Mouse (Mus musculus) natural killer cell, adult 2 months (primary cell): ENCODE data around the gene Prrg2.
A peak's percentile ranks its signal among the peaks of the same experiment; 100 is the strongest.
"Not testable (repeated sequence)": the region's sequence is repeated elsewhere in the genome, so short reads cannot be mapped to it uniquely, and the experiment has no call there.

Experiments used
- DNase-seq, 2 experiments: peaks; one replicate each; pipeline ENCODE4 v3.0.0; 2022; ENCODE audit warnings: low spot score in 2 of 2

Gene Prrg2

DNA sequence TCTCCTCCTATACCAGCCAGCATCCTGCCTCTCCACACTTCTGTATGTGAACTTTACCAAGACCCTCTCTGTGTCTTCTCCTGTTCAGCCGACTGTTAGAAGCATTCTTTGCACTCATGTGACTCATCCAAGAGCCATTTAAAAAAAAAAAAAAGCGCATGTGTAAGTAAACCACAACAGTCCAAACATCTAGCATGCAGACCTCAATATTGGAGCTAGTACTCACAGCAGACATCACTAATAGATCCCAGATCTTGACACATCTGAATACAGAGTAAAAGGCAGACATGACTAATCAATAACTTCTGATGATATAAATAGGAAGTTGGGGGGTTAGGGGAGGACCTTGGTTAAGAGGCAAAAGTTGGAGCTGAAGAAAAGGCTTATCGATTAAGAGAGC, 26.8 kb downstream of the Prrg2 start:
- DNase-seq: no peak

DNA sequence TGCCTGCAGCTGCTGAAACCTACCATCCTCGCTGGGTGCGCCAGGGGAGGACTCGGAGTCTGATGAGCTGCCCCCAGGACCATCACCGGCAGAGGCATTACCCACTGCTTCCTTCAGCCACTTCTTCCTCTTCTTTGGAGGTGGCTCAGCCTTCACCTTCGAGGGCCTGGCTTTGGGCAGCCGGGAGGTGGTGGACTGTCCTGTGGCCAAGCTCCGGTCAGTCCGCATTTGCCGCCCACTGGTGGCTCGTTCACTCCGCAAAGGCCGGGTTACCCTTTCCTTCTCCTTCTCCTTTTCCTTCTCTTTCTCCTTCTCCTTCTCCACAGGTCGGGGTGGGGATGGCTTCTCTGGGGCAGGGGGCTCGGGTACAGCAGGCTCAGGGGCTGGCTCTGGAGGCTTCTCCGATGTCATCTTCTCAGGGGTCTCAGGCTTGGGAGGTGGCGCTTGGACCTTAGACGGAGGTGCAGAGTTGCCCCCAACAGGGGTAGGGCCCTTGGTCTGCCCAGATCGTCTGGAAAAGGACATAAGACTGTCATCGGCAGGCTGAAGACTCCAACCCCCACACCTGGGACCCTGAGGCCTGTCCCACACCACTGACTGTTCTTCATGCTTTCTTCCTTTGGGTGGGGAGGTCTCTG, 28.6 kb downstream of the Prrg2 start:
- DNase-seq: no peak

- no peak for DNase-seq
Observed at GRCm38 (mm10) chr7:45030857-45031256, 31.6 kb downstream of the Prrg2 start.

- DNase-seq: no peak
Observed at GRCm38 (mm10) chr7:45029995-45030394, 32.5 kb downstream of the Prrg2 start.

- no peak for DNase-seq
Observed at GRCm38 (mm10) chr7:45028351-45028750, 34.1 kb downstream of the Prrg2 start.

DNA sequence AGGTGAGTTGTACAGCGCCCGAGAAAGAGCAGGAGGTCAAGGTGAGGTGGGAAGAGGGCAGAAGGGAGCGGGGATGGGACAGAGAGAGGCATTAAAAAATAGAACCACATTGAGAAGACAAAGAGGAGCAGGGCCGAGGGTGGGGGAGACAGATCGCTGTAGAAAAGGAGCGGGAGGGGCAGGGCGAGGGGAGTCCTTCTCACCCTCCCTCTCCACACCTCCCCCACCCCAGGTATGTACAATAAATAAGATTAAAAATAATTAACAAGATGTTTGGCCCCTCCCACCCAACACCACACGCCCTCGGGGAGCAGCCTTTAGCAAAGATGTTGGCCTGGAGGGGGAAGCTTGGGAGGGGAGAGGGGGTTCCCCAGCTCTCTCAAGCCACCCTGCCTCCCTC, 34.7 kb downstream of the Prrg2 start:
- no peak for DNase-seq

- no peak for DNase-seq
Observed at GRCm38 (mm10) chr7:45026256-45026655, 36.2 kb downstream of the Prrg2 start.

DNA sequence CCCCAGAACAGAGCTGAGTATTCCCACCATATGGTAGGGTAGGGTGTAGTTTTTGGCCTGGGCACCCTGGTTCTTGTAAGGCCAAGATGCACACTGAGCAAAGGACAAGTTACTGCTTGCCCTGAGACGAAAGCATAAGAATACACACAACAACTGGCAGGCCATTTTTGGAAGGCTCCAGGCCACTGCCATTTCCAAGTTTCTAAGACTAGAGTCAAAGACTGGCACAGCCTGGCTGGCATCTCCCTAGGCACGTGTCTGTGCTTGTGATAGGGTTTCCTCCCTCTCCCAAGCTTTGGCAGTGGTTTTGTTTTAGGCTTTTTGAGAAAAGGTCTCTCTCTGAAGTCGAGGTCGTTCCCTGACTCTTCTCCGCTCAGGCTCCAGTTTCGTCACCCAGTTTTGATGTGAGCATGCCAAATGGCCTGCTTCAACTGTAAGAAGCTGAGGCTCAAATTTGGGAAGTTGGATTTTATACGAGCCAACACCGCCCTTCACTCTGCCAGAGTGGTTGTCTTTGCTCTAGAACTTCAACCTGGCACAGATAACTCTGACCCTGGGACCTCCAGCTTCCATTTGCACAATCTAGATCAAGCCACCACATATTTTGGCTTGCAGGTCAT, 36.8 kb downstream of the Prrg2 start:
- DNase-seq: no peak

- no peak for DNase-seq
Observed at GRCm38 (mm10) chr7:45024281-45025248, 37.9 kb downstream of the Prrg2 start.

DNA sequence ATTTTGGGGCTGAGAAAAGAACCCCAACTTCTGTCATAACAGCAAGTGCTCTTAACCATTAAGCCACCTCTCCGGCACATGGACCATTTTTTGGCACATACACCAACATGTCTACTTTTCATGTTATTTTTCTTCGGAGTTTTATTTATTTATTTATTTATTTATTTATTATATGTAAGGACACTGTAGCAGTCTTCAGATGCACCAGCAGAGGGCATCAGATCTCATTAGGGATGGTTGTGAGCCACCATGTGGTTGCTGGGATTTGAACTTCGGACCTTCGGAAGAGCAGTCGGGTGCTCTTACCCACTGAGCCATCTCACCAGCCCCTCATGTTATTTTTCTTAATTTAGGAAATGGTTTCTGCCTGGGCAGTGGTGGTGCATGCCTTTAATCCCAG, 38.8 kb downstream of the Prrg2 start:
- DNase-seq: not testable (repeated sequence)

DNA sequence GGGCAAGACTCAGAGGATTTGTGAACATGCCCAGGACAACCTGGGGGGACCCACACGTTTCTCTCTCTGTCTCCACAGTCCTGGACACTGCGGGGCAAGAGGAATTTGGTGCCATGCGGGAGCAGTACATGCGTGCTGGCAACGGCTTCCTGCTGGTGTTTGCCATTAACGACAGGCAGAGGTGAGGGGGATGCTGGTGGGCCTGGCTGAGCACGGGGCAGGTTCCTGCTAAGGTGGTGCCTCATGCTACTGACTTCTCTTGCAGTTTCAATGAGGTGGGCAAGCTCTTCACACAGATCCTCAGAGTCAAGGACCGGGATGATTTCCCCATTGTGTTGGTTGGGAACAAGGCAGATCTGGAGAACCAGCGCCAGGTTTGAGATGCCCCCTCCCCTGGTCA, 42.3 kb downstream of the Prrg2 start:
- no peak for DNase-seq

DNA sequence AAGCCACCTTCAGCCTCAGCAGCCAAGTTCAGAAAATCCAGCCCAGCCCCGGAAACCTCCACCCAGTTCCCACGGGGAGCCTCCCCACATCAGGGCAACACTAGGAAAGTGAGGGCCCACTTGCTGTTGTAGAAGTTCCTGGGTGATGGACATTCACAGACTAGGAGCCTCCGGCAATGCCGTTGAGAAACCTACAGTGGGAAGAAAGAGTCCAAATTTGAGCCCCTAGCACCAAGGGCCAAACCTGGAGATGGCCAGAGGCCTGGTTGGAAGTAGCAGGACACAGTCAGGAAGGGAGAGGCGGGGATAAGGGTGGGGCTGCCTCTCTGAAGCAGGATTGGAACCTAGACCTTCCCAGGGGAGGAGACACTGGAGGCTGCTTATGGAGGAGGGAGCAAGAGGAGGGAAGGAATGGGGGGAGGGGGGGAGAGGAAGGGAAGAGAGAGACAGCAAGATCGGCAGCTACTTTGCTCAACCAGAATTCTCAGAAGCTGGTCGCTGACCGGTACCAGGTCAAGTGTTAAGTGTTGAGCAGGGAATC, 43.4 kb downstream of the Prrg2 start:
- DNase-seq: no peak

DNA sequence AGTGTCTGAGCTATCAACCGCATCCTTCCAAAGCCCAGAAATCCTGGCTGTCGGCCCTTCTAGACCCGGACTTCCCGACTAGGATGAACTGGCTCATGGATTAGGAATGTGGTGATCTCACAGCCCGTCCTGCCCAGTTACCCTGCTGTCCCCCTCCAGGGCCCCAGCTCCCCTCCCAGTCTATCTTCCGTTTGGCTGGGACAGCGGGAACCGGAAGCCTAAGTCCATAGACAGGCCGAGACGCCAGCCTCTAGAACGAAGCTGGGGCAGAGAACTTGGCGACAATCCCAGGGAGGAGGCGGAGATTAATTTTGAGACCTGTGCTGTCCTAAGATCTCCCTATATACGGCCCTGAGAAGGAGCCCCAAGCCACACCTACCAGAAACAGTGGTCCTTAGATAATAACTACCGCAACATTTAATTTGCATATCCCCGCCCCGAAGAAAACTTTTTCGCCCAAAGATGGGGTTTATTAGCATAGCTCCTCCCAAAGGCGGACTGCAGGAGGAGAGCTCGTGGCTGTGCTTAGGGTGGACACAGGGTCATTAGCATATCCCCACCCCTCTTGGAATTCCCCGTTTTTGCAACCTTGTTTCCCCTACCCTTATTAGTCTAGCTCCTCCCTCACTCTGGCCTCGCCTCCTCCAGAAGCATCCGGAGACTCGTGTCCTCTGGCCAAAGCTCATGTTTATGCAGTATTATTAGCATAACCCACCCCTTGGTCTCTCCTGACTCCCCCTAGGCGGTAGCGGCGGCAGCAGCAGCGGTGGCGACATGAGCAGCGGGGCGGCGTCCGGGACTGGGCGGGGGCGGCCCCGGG, 45.0 kb downstream of the Prrg2 start, which contains the start of gene Rras:
Rras (plus strand) TSS at position 720 of the 820 bp plus-strand sequence.
- peak; percentile 96 for DNase-seq

- DNase-seq: no peak
Observed at GRCm38 (mm10) chr7:45016761-45017160, 45.7 kb downstream of the Prrg2 start.

DNA sequence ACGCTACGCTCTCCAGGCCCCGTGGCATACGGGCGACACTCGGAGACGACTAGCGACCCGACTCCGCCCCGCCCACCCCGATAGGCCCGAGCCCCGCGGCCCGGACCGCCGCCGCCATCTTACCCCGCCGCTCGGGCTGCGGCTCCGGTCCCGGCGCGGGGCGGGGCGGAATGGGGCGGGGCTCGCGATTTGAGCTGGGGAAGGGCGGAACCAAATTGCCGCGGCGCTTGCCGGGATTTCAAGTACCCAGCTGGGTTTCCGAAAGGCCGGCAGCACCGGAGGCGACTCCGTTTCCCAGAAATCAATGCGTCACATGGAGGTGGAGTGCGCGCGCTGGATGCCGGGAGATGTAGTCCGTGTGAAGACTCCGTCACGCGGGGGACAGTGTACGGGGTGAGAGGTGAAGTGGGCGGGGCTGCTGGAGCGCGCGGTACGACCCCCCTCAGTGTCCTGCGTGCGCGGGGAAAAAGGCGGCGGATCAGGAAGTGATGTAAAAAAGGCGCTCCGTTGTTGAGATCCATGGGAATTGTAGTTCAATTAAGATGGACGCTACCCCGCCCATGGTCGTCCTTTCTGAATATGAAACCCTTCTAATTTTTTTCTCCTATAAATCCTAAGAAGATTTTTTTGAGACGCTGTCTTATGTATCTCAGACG, 46.4 kb downstream of the Prrg2 start, which contains the start of gene Scaf1:
Scaf1 (minus strand) TSS at position 407 of the 656 bp plus-strand sequence.
- peak; percentile 99 for DNase-seq

DNA sequence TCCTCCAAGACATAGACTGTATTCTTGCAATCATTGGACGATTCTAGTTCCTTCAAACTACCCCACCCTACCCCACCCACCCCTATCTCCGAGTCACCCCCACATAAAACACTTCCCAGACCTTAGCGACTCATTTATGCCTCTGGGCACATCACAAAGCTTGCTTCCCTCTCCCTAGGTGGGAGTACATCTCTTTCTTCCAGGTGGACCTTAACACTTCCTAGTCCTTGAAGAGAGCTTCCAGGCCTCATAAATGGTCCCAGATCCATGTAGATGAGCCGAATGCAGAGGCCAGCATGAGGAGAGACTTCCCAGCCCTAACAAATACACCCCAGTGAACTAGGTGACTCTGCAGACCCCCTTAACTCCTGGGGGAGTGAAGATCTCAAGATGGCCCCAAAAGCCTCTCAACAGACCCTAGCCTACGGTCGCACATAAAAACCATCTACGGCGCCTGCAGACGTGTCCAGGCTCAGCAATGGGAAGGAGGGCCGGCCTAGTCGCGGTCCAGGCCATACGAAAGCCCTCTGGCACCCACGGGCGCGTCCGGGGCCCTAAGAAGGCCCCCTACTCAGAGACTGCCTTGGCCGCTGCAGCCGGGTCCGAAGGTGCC, 47.0 kb downstream of the Prrg2 start:
- peak in 1 of 2 experiments; percentile 7 for DNase-seq

DNA sequence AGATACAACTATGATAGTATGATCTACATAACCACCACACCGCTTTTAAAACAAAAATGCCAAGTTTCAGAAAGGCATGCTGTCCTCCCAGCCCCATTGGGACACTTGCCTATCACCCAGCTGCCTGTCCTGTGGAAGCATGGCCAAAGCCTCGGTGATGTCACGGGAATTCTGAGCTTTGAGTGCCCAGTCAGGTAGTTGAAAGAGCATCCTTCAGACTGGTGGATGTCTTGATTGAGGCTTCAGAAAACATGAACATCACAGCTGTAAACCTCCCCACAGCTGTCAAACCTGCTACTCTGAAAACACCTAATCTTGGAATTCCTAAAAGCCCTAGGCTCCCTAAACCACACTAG, 48.4 kb downstream of the Prrg2 start:
- no peak for DNase-seq

DNA sequence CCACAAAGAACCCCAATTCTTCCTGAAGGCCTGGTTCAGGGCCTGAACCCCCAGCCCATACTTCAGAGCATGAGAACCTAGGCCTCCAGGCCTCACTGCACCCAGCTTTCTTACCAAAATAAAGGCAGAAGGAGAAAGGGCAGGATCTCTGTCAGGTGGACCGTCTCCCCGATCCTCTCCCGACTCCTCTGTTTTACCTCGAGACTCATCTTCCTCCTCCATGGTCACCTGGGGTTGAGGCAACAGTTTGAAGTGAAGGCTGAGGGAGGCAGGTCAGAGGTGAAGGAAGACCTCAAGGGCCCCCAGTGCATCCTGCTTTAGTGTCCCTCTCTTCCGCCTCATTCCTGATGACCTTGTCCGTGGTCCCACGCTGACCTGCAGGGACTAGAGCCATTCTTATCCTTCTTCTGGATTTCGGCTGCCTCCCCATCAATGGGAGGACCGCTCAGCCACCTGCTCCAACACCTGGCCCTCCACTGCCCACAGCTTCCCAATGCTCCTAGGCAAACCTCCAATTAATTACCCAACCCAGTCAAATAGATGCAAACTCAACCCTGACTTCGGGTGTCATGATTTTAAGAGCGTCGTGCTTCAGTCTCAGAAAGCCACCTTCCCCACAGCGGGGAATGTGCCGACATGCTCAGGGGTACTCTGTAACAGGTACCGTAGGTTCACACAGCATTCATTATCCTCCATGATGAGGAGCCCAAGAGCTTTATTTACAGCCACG, 48.9 kb downstream of the Prrg2 start:
- DNase-seq: no peak

DNA sequence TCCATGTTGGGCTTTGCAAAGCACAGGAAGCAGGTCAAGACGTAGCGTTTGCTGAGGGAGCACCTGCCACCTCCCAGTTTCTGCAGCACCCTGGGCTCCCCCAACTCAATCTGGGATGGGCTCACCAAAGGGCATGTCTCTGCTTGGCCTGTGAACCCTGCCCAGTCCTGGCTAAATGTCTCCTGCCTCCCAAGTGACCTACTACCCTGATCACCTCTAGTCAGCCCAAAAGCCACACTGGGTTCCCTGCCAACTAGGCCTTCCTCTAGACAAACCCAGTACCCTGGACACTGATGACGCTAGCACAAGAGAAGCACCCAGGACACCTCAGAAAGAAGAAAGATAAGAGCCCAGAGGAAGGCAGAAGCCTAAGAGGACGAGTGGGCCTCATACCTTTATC, 49.7 kb downstream of the Prrg2 start:
- DNase-seq: no peak

DNA sequence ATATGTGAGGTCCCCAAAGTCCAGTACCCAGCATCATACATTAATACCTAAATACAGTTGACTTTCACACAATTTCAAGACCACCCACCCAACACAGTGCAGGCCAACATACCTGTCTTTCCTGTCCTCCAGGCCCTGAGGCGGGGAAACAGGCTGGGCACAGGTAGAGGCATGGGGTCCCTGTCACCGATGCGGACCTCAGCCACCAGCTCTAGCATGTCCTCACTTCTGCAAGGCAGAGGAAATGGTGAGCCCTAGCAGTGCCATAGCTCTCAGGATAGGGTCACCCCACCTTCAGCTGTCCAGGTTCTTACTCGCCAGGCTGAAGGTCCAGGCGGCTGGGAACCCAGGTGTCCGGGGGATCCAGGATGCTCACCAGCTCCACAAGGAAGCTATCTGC, 50.5 kb downstream of the Prrg2 start:
- no peak for DNase-seq
